Mouse (Mus musculus): ENCODE data around the gene Isyna1.

GRCm38 (mm10) chr8:70595811-70596210, 1.6 kb downstream of the Isyna1 start:
- no peak for TF ChIP-seq CTCF (IDR thresholded peaks at IDR 0.05; ENCODE audit: borderline replicate concordance, insufficient read depth, low read length)
- TF ChIP-seq POLR2A (IDR thresholded peaks at IDR 0.05; ENCODE audit: low read depth, low read length): no peak
